Mouse (Mus musculus) kidney, adult 2 months (tissue): ENCODE measurements around the gene Ajm1. TPM values are rescaled to one million over a fixed set of nuclear protein-coding genes. Genes with fewer than 3 reads are reported as not detected.
A peak's percentile ranks its signal among the peaks of the same experiment; 100 is the strongest.

Experiments
- DNase-seq: peaks from one replicate; pipeline ENCODE4 v3.0.0; 2021
- H3K27ac ChIP-seq: fragments of 200-500 bp; 2 replicates; pipeline ENCODE4 v1.5.1; 2012; ENCODE audit warnings: low read depth, low read length, control low read depth, inconsistent platforms; ENCODE audit not compliant: insufficient read depth
- H3K27me3 ChIP-seq: fragments of 200-500 bp; replicated peaks from 2 replicates; pipeline ENCODE4 v1.6.1; 2012; ENCODE audit warnings: mild to moderate bottlenecking, moderate library complexity, low read length, inconsistent platforms; ENCODE audit not compliant: control insufficient read depth, insufficient read depth
- H3K36me3 ChIP-seq: fragments of 200-500 bp; 2 replicates; pipeline ENCODE4 v1.6.1; 2012; ENCODE audit warnings: mild to moderate bottlenecking, moderate library complexity, low read length, inconsistent platforms; ENCODE audit not compliant: control insufficient read depth, insufficient read depth
- H3K4me1 ChIP-seq: fragments of 200-500 bp; 2 replicates; pipeline ENCODE4 v1.6.1; 2011; ENCODE audit warnings: low read length; ENCODE audit not compliant: control insufficient read depth, insufficient read depth
- H3K4me3 ChIP-seq: fragments of 200-500 bp; 2 replicates; pipeline ENCODE4 v1.5.1; 2011; ENCODE audit warnings: mild to moderate bottlenecking, low read depth, low read length, control low read depth; ENCODE audit not compliant: insufficient read depth
- CTCF ChIP-seq: fragments of 200-500 bp; conservative IDR thresholded peaks from 2 replicates; pipeline ENCODE4 v1.5.1; 2011; ENCODE audit warnings: low read depth, mild to moderate bottlenecking, control low read depth, low read length, moderate library complexity, mixed read lengths; ENCODE audit not compliant: insufficient read depth, insufficient read length
- POLR2A ChIP-seq: fragments of 200-500 bp; IDR thresholded peaks from one replicate; pipeline ENCODE4 v1.6.1; 2011; ENCODE audit warnings: low read depth, low read length, control low read depth
- WGBS: fragments of 180-500 bp; shearing (Covaris S2); methylation state at CpG from one replicate; pipeline ENCODE4 v1.1.7; 2018; 5-methylcytosine and 5-hydroxymethylcytosine counted together
- polyA plus RNA-seq: library from polyadenylated mRNA; depleted of rRNA; stranded (reverse); fragments of >200 nt; gene quantifications from 2 replicates; pipeline ENCODE4 v1.2.3, GENCODE M21; 2012

The Ajm1 gene
- polyA plus RNA-seq, 1 experiment = 0.36 TPM

- Histone ChIP-seq H3K36me3 (no peaks in the 10 kb centered on the region), H3K4me3 (peak within 1 kb of the TSS; percentile 68), H3K4me1 (peaks cover 5% of the 10 kb centered on the region), H3K27me3 (peaks cover 10% of the 10 kb centered on the region), H3K27ac (peak within 1 kb of the TSS; percentile 88)
- peak; percentile 41 for TF ChIP-seq POLR2A
- TF ChIP-seq CTCF = no peak
- DNase-seq = peak; percentile 99
- under 1% methylated on average over 45 of the region's 45 CpGs for WGBS
These were observed 6.8 kb downstream of the Ajm1 start, which contains the start of the genes Mamdc4 and Phpt1 for GRCm38 (mm10) chr2:25574579-25575431. Mamdc4 (minus strand) TSS chr2:25574845. Phpt1 (minus strand) TSS chr2:25575224.

GRCm38 (mm10) chr2:25574136-25574535, 7.4 kb downstream of the Ajm1 start:
- H3K27me3 ChIP-seq = peaks cover 7% of the 10 kb centered on the region
- no peaks in the 10 kb centered on the region for H3K36me3 ChIP-seq
- no peak for DNase-seq
- H3K4me1 ChIP-seq = peaks cover 5% of the 10 kb centered on the region
- peak overlapping the region; percentile 8; the same call in 1 of the 2 replicates for H3K27ac ChIP-seq
- H3K4me3 ChIP-seq = peak overlapping the region; percentile 68
- TF ChIP-seq POLR2A (no peak), CTCF (no peak)
- WGBS = 10% methylated on average over 11 of the region's 11 CpGs

GRCm38 (mm10) chr2:25573068-25573467, 8.5 kb downstream of the Ajm1 start:
- Histone ChIP-seq H3K27me3 (peaks cover 4% of the 10 kb centered on the region; the same call in 1 of the 2 replicates), H3K36me3 (no peaks in the 10 kb centered on the region), H3K27ac (no peak overlapping the region), H3K4me1 (peaks cover 5% of the 10 kb centered on the region), H3K4me3 (no peak overlapping the region)
- 86% methylated on average over 2 of the region's 2 CpGs for WGBS
- DNase-seq = no peak
- TF ChIP-seq POLR2A = no peak
- no peak for TF ChIP-seq CTCF

GRCm38 (mm10) chr2:25571221-25571620, 10.3 kb downstream of the Ajm1 start:
- no peaks in the 10 kb centered on the region for H3K36me3 ChIP-seq
- no peak for DNase-seq
- no peaks in the 10 kb centered on the region for H3K27me3 ChIP-seq
- 85% methylated on average over 4 of the region's 4 CpGs for WGBS
- H3K4me1 ChIP-seq = peaks cover 5% of the 10 kb centered on the region
- H3K4me3 ChIP-seq = no peak overlapping the region
- no peak for TF ChIP-seq POLR2A
- no peak for TF ChIP-seq CTCF
- no peak overlapping the region for H3K27ac ChIP-seq

GRCm38 (mm10) chr2:25569323-25569722, 12.2 kb downstream of the Ajm1 start:
- Histone ChIP-seq H3K4me3 (no peak overlapping the region), H3K27ac (no peak overlapping the region), H3K36me3 (no peaks in the 10 kb centered on the region), H3K4me1 (no peaks in the 10 kb centered on the region), H3K27me3 (no peaks in the 10 kb centered on the region)
- no peak for DNase-seq
- TF ChIP-seq POLR2A (no peak), CTCF (no peak)
- WGBS = 95% methylated on average over 3 of the region's 3 CpGs

GRCm38 (mm10) chr2:25568473-25569019, 13.0 kb downstream of the Ajm1 start:
- DNase-seq = no peak
- WGBS = 74% methylated on average over 6 of the region's 6 CpGs
- H3K4me1 ChIP-seq = no peaks in the 10 kb centered on the region
- TF ChIP-seq CTCF = no peak
- no peak for TF ChIP-seq POLR2A
- H3K27ac ChIP-seq = no peak overlapping the region
- H3K4me3 ChIP-seq = no peak overlapping the region
- H3K27me3 ChIP-seq = no peaks in the 10 kb centered on the region
- no peaks in the 10 kb centered on the region for H3K36me3 ChIP-seq

DNA sequence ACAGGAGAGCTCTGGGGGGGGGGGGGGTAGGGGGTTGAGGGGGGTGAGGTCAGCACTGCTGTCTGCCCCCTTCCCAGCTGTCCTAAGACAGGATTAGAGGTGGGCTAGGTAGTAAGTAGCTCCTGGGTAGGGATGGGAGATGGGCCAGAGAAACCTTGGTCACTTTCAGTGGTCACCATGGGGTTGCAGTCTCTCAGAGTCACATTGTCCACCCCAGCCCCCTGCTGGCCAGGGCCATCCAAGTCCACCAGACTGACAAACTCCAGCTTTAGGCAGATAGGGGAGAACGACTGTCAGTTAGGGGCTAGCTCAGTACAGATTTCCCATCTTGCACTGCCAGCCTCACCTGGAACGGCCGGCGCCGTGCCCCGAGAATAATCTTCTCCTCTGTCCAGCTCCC, 15.0 kb downstream of the Ajm1 start:
- 0 out of 2 replicates have a peak, but pooled peaks have one; percentile 25 for TF ChIP-seq CTCF
- no peak for TF ChIP-seq POLR2A
- 79% methylated on average over 6 of the region's 6 CpGs for WGBS
- no peaks in the 10 kb centered on the region for H3K27me3 ChIP-seq
- no peaks in the 10 kb centered on the region for H3K36me3 ChIP-seq
- no peak overlapping the region for H3K4me3 ChIP-seq
- H3K4me1 ChIP-seq = no peaks in the 10 kb centered on the region
- no peak for DNase-seq
- no peak overlapping the region for H3K27ac ChIP-seq
